36 mouse cellular contexts compared by ENCODE assay signal in the genomic region with DNA sequence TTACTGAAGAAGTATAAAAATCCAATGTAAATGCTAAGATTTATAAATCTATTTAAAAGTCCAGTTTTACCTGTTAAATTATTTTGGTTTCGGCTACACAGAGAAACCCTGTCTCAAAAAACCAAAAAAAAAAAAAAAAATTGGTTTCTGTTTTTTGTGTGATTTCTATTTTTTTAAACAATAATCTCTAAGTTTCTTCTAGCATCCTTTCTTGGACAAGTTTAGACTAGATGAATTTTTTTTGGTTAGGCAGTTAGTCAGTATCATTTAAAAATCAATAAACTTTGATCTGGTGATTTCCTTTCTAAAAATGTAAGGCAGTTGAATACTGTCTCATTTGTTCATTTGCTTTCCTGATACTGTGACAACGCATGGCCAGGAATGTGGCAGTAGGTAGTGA. TPM values are rescaled to one million over a fixed set of nuclear protein-coding genes. Genes with fewer than 3 reads are reported as not detected.
DNase-seq lines count a peak whose midpoint lies in the region; ATAC-seq and TF ChIP-seq lines count a peak whose summit lies in the region.
"Had no signal": no experiment of that assay in that cellular context is flagged by ENCODE, and none has a peak within 500 bp of the region (broad histone marks: within the 10 kb centered on the region; RNA-seq: fewer than 3 reads in every experiment).

No protein-coding gene starts in this region.

- no peak overlapping the region for H3K4me2 ChIP-seq in forebrain, embryonic 13.5 days
- H3K4me2 ChIP-seq in limb, embryonic 13.5 days (replicated peaks) = 0 out of 2 replicates have a peak overlapping the region, but pooled peaks have one; percentile 60
- 0 out of 2 replicates have a peak overlapping the region, but pooled peaks have one; percentile 43 for H3K4me2 ChIP-seq in stomach, embryonic 14.5 days (replicated peaks; ENCODE audit: low read depth, low read length)
- no peak overlapping the region for H3K4me2 ChIP-seq in stomach, postnatal 0 days (replicated peaks; ENCODE audit: low read depth)

- peaks cover 8% of the 10 kb centered on the region for H3K4me1 ChIP-seq in forebrain, embryonic 10.5 days
- 0 out of 2 replicates have a peak, but pooled peaks cover 7% of the 10 kb centered on the region for H3K4me1 ChIP-seq in forebrain, embryonic 13.5 days
- no peaks in the 10 kb centered on the region for H3K4me1 ChIP-seq in limb, embryonic 13.5 days
- 0 out of 2 replicates have a peak, but pooled peaks cover 8% of the 10 kb centered on the region for H3K4me1 ChIP-seq in limb, embryonic 10.5 days
- peaks cover 8% of the 10 kb centered on the region; the same call in 1 of the 2 replicates for H3K4me1 ChIP-seq in stomach, embryonic 14.5 days (ENCODE audit: control insufficient read depth, insufficient read depth, low read length)
- H3K4me1 ChIP-seq in stomach, postnatal 0 days (replicated peaks; ENCODE audit: control insufficient read depth, insufficient read depth) = no peaks in the 10 kb centered on the region

- TF ChIP-seq EP300 in stomach, postnatal 0 days (optimal IDR thresholded peaks at IDR 0.05) = no peak

- H3K4me3 ChIP-seq in forebrain, embryonic 10.5 days = peak overlapping the region; percentile 69; the same call in 1 of the 2 replicates
- H3K4me3 ChIP-seq in forebrain, embryonic 13.5 days = no peak overlapping the region
- no peak overlapping the region for H3K4me3 ChIP-seq in limb, embryonic 13.5 days
- H3K4me3 ChIP-seq in limb, embryonic 10.5 days = no peak overlapping the region
- no peak overlapping the region for H3K4me3 ChIP-seq in stomach, embryonic 14.5 days (ENCODE audit: low read depth, low read length)
- H3K4me3 ChIP-seq in stomach, postnatal 0 days (ENCODE audit: low read depth, low read length) = no peak overlapping the region

- no peak overlapping the region for H3K27ac ChIP-seq in forebrain, embryonic 10.5 days
- H3K27ac ChIP-seq in forebrain, embryonic 13.5 days = no peak overlapping the region
- no peak overlapping the region for H3K27ac ChIP-seq in limb, embryonic 13.5 days
- H3K27ac ChIP-seq in limb, embryonic 10.5 days = no peak overlapping the region
- H3K27ac ChIP-seq in stomach, embryonic 14.5 days (ENCODE audit: low read length) = no peak overlapping the region
- no peak overlapping the region for H3K27ac ChIP-seq in stomach, postnatal 0 days (replicated peaks)
- H3K27ac ChIP-seq: embryonic facial prominence, embryonic 15.5 days; kidney, postnatal 0 days; midbrain, embryonic 13.5 days; neural tube, embryonic 15.5 days had no signal

- H3K9me3 ChIP-seq in forebrain, embryonic 10.5 days = peaks cover 3% of the 10 kb centered on the region; the same call in 1 of the 2 replicates
- no peaks in the 10 kb centered on the region for H3K9me3 ChIP-seq in forebrain, embryonic 13.5 days (replicated peaks)
- no peaks in the 10 kb centered on the region for H3K9me3 ChIP-seq in limb, embryonic 13.5 days
- no peaks in the 10 kb centered on the region for H3K9me3 ChIP-seq in limb, embryonic 10.5 days (replicated peaks)
- H3K9me3 ChIP-seq in stomach, embryonic 14.5 days (ENCODE audit: control insufficient read depth, low read depth, low read length) = no peaks in the 10 kb centered on the region
- no peaks in the 10 kb centered on the region for H3K9me3 ChIP-seq in stomach, postnatal 0 days (ENCODE audit: control insufficient read depth, low read length)
- H3K9me3 ChIP-seq: embryonic facial prominence, embryonic 15.5 days; midbrain, embryonic 13.5 days; neural tube, embryonic 15.5 days had no signal

- no peak for ATAC-seq in forebrain, embryonic 13.5 days
- no peak for ATAC-seq in limb, embryonic 13.5 days (ENCODE audit: low FRiP score, low read depth)
- ATAC-seq in stomach, embryonic 14.5 days (ENCODE audit: insufficient number of reproducible peaks, insufficient read depth, low FRiP score, low read depth) = no peak
- ATAC-seq in stomach, postnatal 0 days (ENCODE audit: low FRiP score, low TSS enrichment) = no peak
- ATAC-seq: forebrain, embryonic 14.5 days; hindbrain, embryonic 16.5 days; midbrain, embryonic 13.5 days had no signal

- no peaks in the 10 kb centered on the region for H3K27me3 ChIP-seq in forebrain, embryonic 10.5 days (ENCODE audit: poor library complexity, severe bottlenecking)
- no peaks in the 10 kb centered on the region for H3K27me3 ChIP-seq in forebrain, embryonic 13.5 days
- H3K27me3 ChIP-seq in limb, embryonic 13.5 days = no peaks in the 10 kb centered on the region
- H3K27me3 ChIP-seq in limb, embryonic 10.5 days (ENCODE audit: low read depth, poor library complexity, severe bottlenecking) = no peaks in the 10 kb centered on the region
- no peaks in the 10 kb centered on the region for H3K27me3 ChIP-seq in stomach, embryonic 14.5 days (ENCODE audit: control insufficient read depth, insufficient read depth, low read length)
- no peaks in the 10 kb centered on the region for H3K27me3 ChIP-seq in stomach, postnatal 0 days (ENCODE audit: control insufficient read depth, insufficient read depth, low read length)
- H3K27me3 ChIP-seq: embryonic facial prominence, embryonic 15.5 days; megakaryocyte, embryonic 14.5 days; midbrain, embryonic 13.5 days; neural tube, embryonic 15.5 days had no signal

- no peak overlapping the region for H3K9ac ChIP-seq in forebrain, embryonic 13.5 days
- no peak overlapping the region for H3K9ac ChIP-seq in limb, embryonic 13.5 days
- H3K9ac ChIP-seq in stomach, embryonic 14.5 days (replicated peaks; ENCODE audit: low read depth, low read length) = no peak overlapping the region
- H3K9ac ChIP-seq in stomach, postnatal 0 days (ENCODE audit: low read length) = no peak overlapping the region
- H3K9ac ChIP-seq: embryonic facial prominence, embryonic 15.5 days; midbrain, embryonic 13.5 days; neural tube, embryonic 15.5 days had no signal

- DNase-seq in forebrain, embryonic 10.5 days (ENCODE audit: extremely low spot score, low spot score) = no peak
- no peak for DNase-seq in limb, embryonic 10.5 days (ENCODE audit: low spot score)
- DNase-seq in stomach, postnatal 0 days (ENCODE audit: low spot score) = no peak
- DNase-seq in retina, embryonic 14.5 days (ENCODE audit: low spot score) = no peak
- no peak for DNase-seq in cerebellum, postnatal 14 days
- DNase-seq: adrenal gland, postnatal 25 days; cerebellum, adult 11-12 months; cerebellum, adult 9-11 months; gastrocnemius, adult 2 months; gastrocnemius, postnatal 36 days; heart, postnatal 14 days; kidney, adult 8-10 months; kidney, postnatal 4 days; layer of hippocampus, postnatal 36 days; left cerebral cortex, postnatal 4 days; lung, postnatal 4 days; right cerebral cortex, postnatal 25 days; thymus, adult 18-20 months; thymus, postnatal 25 days had no signal

- 67% methylated on average over 2 of the region's 2 CpGs for WGBS in forebrain, embryonic 10.5 days
- 78% methylated on average over 2 of the region's 2 CpGs for WGBS in forebrain, embryonic 13.5 days
- WGBS in limb, embryonic 13.5 days = 63% methylated on average over 2 of the region's 2 CpGs
- WGBS in limb, embryonic 10.5 days = 77% methylated on average over 2 of the region's 2 CpGs
- 76% methylated on average over 2 of the region's 2 CpGs for WGBS in stomach, embryonic 14.5 days
- 74% methylated on average over 2 of the region's 2 CpGs for WGBS in stomach, postnatal 0 days

- TF ChIP-seq CTCF in stomach, postnatal 0 days (IDR thresholded peaks at IDR 0.05; ENCODE audit: low read depth) = no peak

- H3K36me3 ChIP-seq in forebrain, embryonic 10.5 days (replicated peaks) = peaks cover 28% of the 10 kb centered on the region
- peaks cover 21% of the 10 kb centered on the region for H3K36me3 ChIP-seq in forebrain, embryonic 13.5 days (ENCODE audit: poor library complexity, severe bottlenecking)
- peaks cover 25% of the 10 kb centered on the region for H3K36me3 ChIP-seq in limb, embryonic 13.5 days
- peaks cover 25% of the 10 kb centered on the region for H3K36me3 ChIP-seq in limb, embryonic 10.5 days
- peaks cover 11% of the 10 kb centered on the region; the same call in 1 of the 2 replicates for H3K36me3 ChIP-seq in stomach, embryonic 14.5 days (ENCODE audit: control insufficient read depth, insufficient read depth, low read length)
- no peaks in the 10 kb centered on the region for H3K36me3 ChIP-seq in stomach, postnatal 0 days (ENCODE audit: control insufficient read depth, insufficient read depth, low read length)

RNA-seq across cellular contexts. Expression of a gene that starts 19.1 kb away (rescaled TPM):
- polyA plus RNA-seq in forebrain, embryonic 10.5 days (2016; fragmentation: Nextera tagmentation; extraction: Ambion mirVana) = 169 and 173 TPM in 2 replicates
- polyA plus RNA-seq in forebrain, embryonic 13.5 days (2015; fragmentation: Nextera tagmentation; extraction: Ambion mirVana) = 109 and 114 TPM in 2 replicates
- polyA plus RNA-seq in limb, embryonic 13.5 days (2015; fragmentation: Nextera tagmentation; extraction: Ambion mirVana) = 139 and 140 TPM in 2 replicates
- polyA plus RNA-seq in limb, embryonic 10.5 days (2016; fragmentation: Nextera tagmentation; extraction: Ambion mirVana) = 200 and 218 TPM in 2 replicates
- 123 and 128 TPM in 2 replicates for polyA plus RNA-seq in stomach, embryonic 14.5 days (2014; fragmentation: Nextera tagmentation; extraction: Ambion mirVana)
- polyA plus RNA-seq in stomach, postnatal 0 days (2015; fragmentation: Nextera tagmentation; extraction: Ambion mirVana) = 58.5 and 60.2 TPM in 2 replicates

RNA-seq across cellular contexts. Expression of a gene that starts 52.6 kb away (rescaled TPM):
- not detected in 2 replicates for polyA plus RNA-seq in forebrain, embryonic 10.5 days (2016; fragmentation: Nextera tagmentation; extraction: Ambion mirVana)
- not detected in 2 replicates for polyA plus RNA-seq in forebrain, embryonic 13.5 days (2015; fragmentation: Nextera tagmentation; extraction: Ambion mirVana)
- polyA plus RNA-seq in limb, embryonic 13.5 days (2015; fragmentation: Nextera tagmentation; extraction: Ambion mirVana) = not detected in 2 replicates
- not detected in 2 replicates for polyA plus RNA-seq in limb, embryonic 10.5 days (2016; fragmentation: Nextera tagmentation; extraction: Ambion mirVana)
- polyA plus RNA-seq in stomach, embryonic 14.5 days (2014; fragmentation: Nextera tagmentation; extraction: Ambion mirVana) = not detected in 2 replicates
- not detected in 2 replicates for polyA plus RNA-seq in stomach, postnatal 0 days (2015; fragmentation: Nextera tagmentation; extraction: Ambion mirVana)
- polyA plus RNA-seq: C2C12; embryonic facial prominence, embryonic 15.5 days; forebrain, embryonic 14.5 days; heart, embryonic 14.5 days; hindbrain, embryonic 11.5 days; hindbrain, embryonic 16.5 days; intestine, embryonic 14.5 days; kidney, postnatal 0 days; liver, adult 2 months; lung, embryonic 16.5 days; midbrain, embryonic 13.5 days; neural tube, embryonic 15.5 days; stomach, embryonic 16.5 days had no signal

Comparison
In these comparisons a context has a peak if more than half of its experiments do, and no peak if none do; other contexts are left out.
1. H3K4me2 ChIP-seq: peak in limb, embryonic 13.5 days (single experiment) and stomach, embryonic 14.5 days (single experiment); none in forebrain, embryonic 13.5 days (single experiment) and stomach, postnatal 0 days (single experiment).